ENCODE assay signal across 8 mouse cellular contexts in the genomic region with DNA sequence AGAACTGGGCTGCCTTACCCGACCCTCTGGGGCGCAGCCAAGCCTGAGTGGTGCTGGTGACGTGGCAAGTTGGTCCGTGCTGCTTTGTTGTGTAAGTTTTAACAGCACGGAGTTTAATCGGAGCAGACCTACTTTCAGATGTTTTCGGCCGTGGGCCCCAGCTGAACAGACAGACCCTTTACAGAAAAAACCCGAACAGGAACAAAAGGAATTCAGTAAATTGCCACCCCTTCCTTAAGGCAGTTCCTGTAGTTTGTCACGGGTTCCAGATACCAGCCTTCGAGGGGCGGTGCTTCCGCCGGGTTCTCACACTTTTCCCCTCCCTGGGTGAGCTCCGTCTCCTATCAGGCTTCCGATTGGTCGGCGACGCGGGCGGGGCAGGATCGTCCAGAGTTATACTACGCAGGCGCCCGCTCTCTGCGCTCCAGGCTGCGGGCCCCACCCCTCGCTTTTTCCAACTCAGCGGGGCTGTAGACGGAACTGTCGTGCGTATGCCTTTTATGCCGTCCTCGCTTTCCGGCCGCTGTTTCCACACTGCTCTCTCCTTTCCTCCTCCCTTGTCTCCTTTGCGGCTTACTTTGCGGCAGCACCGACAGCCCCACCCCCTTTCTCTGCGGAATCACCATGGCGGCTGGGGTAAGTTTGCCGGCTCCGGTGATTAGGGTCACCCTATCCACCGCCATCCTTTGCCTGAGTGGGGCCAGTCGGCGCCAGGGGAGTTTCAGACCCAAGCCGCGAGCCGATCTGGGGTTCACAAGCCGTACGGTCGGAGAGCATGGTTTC. TPM values are rescaled to one million over a fixed set of nuclear protein-coding genes. Genes with fewer than 3 reads are reported as not detected.
DNase-seq lines count a peak whose midpoint lies in the region; ATAC-seq and TF ChIP-seq lines count a peak whose summit lies in the region.

A gene (plus strand): TSS at position 452 of the 783 bp plus-strand sequence.

- peak; percentile 100 for ATAC-seq in forebrain, embryonic 11.5 days (replicated peaks; ENCODE audit: low FRiP score)
- ATAC-seq in heart, embryonic 16.5 days (replicated peaks; ENCODE audit: extremely low read depth, insufficient read depth, low FRiP score), result peak; percentile 99
- peak; percentile 99 for ATAC-seq in liver, embryonic 15.5 days (ENCODE audit: insufficient read depth)
- ATAC-seq in neural tube, embryonic 12.5 days (ENCODE audit: low FRiP score, low read depth), result peak; percentile 99

- H3K4me2 ChIP-seq in CH12.LX (ENCODE audit: insufficient read depth, low read depth, poor library complexity, severe bottlenecking), result peak within 1 kb of the TSS; percentile 91
- peak within 1 kb of the TSS; percentile 64 for H3K4me2 ChIP-seq in forebrain, embryonic 11.5 days (ENCODE audit: low read depth, low read length, severe bottlenecking)
- peak within 1 kb of the TSS; percentile 88 for H3K4me2 ChIP-seq in heart, embryonic 16.5 days (ENCODE audit: low read depth, low read length)
- peak within 1 kb of the TSS; percentile 95 for H3K4me2 ChIP-seq in liver, embryonic 15.5 days
- peak within 1 kb of the TSS; percentile 88 for H3K4me2 ChIP-seq in neural tube, embryonic 12.5 days (replicated peaks)

- H3K4me3 ChIP-seq in CH12.LX (replicated peaks in 1 of 3; ENCODE audit: low read depth in 2 of 3, low read length in 2 of 3, poor library complexity in 1 of 3), result peak within 1 kb of the TSS; percentile 78 to 99 (median 94)
- H3K4me3 ChIP-seq in forebrain, embryonic 11.5 days (ENCODE audit: low read depth, low read length), result peak within 1 kb of the TSS; percentile 84
- H3K4me3 ChIP-seq in heart, embryonic 16.5 days (ENCODE audit: low read length), result peak within 1 kb of the TSS; percentile 74
- H3K4me3 ChIP-seq in liver, embryonic 15.5 days (replicated peaks), result peak within 1 kb of the TSS; percentile 80
- peak within 1 kb of the TSS; percentile 68 for H3K4me3 ChIP-seq in neural tube, embryonic 12.5 days

- peak; percentile 99 for DNase-seq in CH12.LX (ENCODE audit: extremely low read depth)
- DNase-seq in c-Kit-positive CD71-positive TER-119-negative erythroid progenitor cells, embryonic 14.5 days (ENCODE audit: low read depth), result peak; percentile 98
- DNase-seq in forebrain, embryonic 11.5 days (ENCODE audit: low spot score), result peak; percentile 99
- DNase-seq in kidney, postnatal 36 days, result peak; percentile 99 to 100
- DNase-seq in telencephalon, adult 2 months (ENCODE audit: low read depth, low spot score), result peak; percentile 99

- peaks cover 67 to 82% of the 10 kb centered on the region in 2 experiments for H3K36me3 ChIP-seq in CH12.LX (replicated peaks in 1 of 2; ENCODE audit: control insufficient read depth in 1 of 2, insufficient read depth in 1 of 2, low read length in 1 of 2)
- peaks cover 32% of the 10 kb centered on the region; the same call in 1 of the 2 replicates for H3K36me3 ChIP-seq in forebrain, embryonic 11.5 days (ENCODE audit: control insufficient read depth, insufficient read depth, low read length)
- H3K36me3 ChIP-seq in heart, embryonic 16.5 days (ENCODE audit: control insufficient read depth, insufficient read depth), result peaks cover 57% of the 10 kb centered on the region
- peaks cover 74% of the 10 kb centered on the region for H3K36me3 ChIP-seq in liver, embryonic 15.5 days (replicated peaks)
- H3K36me3 ChIP-seq in neural tube, embryonic 12.5 days, result peaks cover 72% of the 10 kb centered on the region

- in situ Hi-C loops in CH12.LX (cut with MboI; ENCODE audit: low pct_ligation_motif_present, low pct_unique_long_range_greater_than_20kb, low sequenced_read_pairs), result no loop called here

- 2% methylated on average over 52 of the region's 52 CpGs for WGBS in forebrain, embryonic 11.5 days
- WGBS in heart, embryonic 16.5 days, result under 1% methylated on average over 52 of the region's 52 CpGs
- WGBS in liver, embryonic 15.5 days (ENCODE audit: insufficient replicate concordance), result under 1% methylated on average over 52 of the region's 52 CpGs
- WGBS in neural tube, embryonic 12.5 days, result 1% methylated on average over 52 of the region's 52 CpGs

- H3K27me3 ChIP-seq in CH12.LX (replicated peaks), result no peaks in the 10 kb centered on the region
- H3K27me3 ChIP-seq in forebrain, embryonic 11.5 days (ENCODE audit: control insufficient read depth, insufficient read depth, low read length), result no peaks in the 10 kb centered on the region
- H3K27me3 ChIP-seq in heart, embryonic 16.5 days (ENCODE audit: control insufficient read depth, insufficient read depth, low read length), result no peaks in the 10 kb centered on the region
- H3K27me3 ChIP-seq in liver, embryonic 15.5 days, result no peaks in the 10 kb centered on the region
- H3K27me3 ChIP-seq in neural tube, embryonic 12.5 days (replicated peaks), result no peaks in the 10 kb centered on the region

- H3K9me3 ChIP-seq in CH12.LX (replicated peaks; ENCODE audit: low read length), result no peaks in the 10 kb centered on the region
- no peaks in the 10 kb centered on the region for H3K9me3 ChIP-seq in forebrain, embryonic 11.5 days (ENCODE audit: control insufficient read depth, low read length)
- H3K9me3 ChIP-seq in heart, embryonic 16.5 days (replicated peaks; ENCODE audit: control insufficient read depth, low read length), result no peaks in the 10 kb centered on the region
- no peaks in the 10 kb centered on the region for H3K9me3 ChIP-seq in liver, embryonic 15.5 days (replicated peaks)
- H3K9me3 ChIP-seq in neural tube, embryonic 12.5 days, result no peaks in the 10 kb centered on the region

- peak within 1 kb of the TSS; percentile 98 for H3K9ac ChIP-seq in CH12.LX (ENCODE audit: insufficient read depth, low read depth)
- H3K9ac ChIP-seq in forebrain, embryonic 11.5 days (ENCODE audit: low read length), result peak within 1 kb of the TSS; percentile 96
- H3K9ac ChIP-seq in heart, embryonic 16.5 days (ENCODE audit: low read length), result peak within 1 kb of the TSS; percentile 85
- peak within 1 kb of the TSS; percentile 80 for H3K9ac ChIP-seq in liver, embryonic 15.5 days
- H3K9ac ChIP-seq in neural tube, embryonic 12.5 days, result peak within 1 kb of the TSS; percentile 85

- no peak for TF ChIP-seq EP300 in CH12.LX (IDR thresholded peaks at IDR 0.05; ENCODE audit: low read length)

- peaks cover 53% of the 10 kb centered on the region for H3K79me2 ChIP-seq in CH12.LX (replicated peaks; ENCODE audit: control insufficient read depth, extremely low read depth, insufficient read depth, poor library complexity, severe bottlenecking)

- no peak for TF ChIP-seq RAD21 in CH12.LX (IDR thresholded peaks at IDR 0.05; ENCODE audit: low read depth, low read length)

- peak; percentile 91 for TF ChIP-seq POLR2A in CH12.LX (IDR thresholded peaks at IDR 0.05; ENCODE audit: low read depth, low read length)

- H3K4me1 ChIP-seq in CH12.LX (ENCODE audit: control insufficient read depth in 1 of 2, insufficient read depth in 2 of 2), result peaks cover 10 to 47% of the 10 kb centered on the region in 2 experiments
- peaks cover 2% of the 10 kb centered on the region; the same call in 1 of the 2 replicates for H3K4me1 ChIP-seq in forebrain, embryonic 11.5 days (replicated peaks; ENCODE audit: control insufficient read depth, insufficient read depth, low read length)
- peaks cover 21% of the 10 kb centered on the region for H3K4me1 ChIP-seq in heart, embryonic 16.5 days (ENCODE audit: control insufficient read depth, insufficient read depth, low read length)
- H3K4me1 ChIP-seq in liver, embryonic 15.5 days (replicated peaks), result peaks cover 41% of the 10 kb centered on the region
- peaks cover 22% of the 10 kb centered on the region for H3K4me1 ChIP-seq in neural tube, embryonic 12.5 days

- dilution Hi-C loops in CH12.LX (cut with MboI; ENCODE audit: extremely low pct_ligation_motif_present, extremely low pct_unique_long_range_greater_than_20kb, low sequenced_read_pairs), result no loop called here

- peak within 1 kb of the TSS; percentile 62 for H3K27ac ChIP-seq in CH12.LX (ENCODE audit: insufficient read depth, low read depth)
- peak within 1 kb of the TSS; percentile 60 for H3K27ac ChIP-seq in forebrain, embryonic 11.5 days (ENCODE audit: low read depth, low read length)
- peak within 1 kb of the TSS; percentile 96 for H3K27ac ChIP-seq in heart, embryonic 16.5 days (ENCODE audit: low read length)
- peak within 1 kb of the TSS; percentile 88 for H3K27ac ChIP-seq in liver, embryonic 15.5 days (replicated peaks)
- H3K27ac ChIP-seq in neural tube, embryonic 12.5 days, result peak within 1 kb of the TSS; percentile 64

- no peak for TF ChIP-seq CTCF in CH12.LX (conservative IDR thresholded peaks at IDR 0.05 in 1 of 2, IDR thresholded peaks at IDR 0.05 in 1 of 2; ENCODE audit: low read depth in 2 of 2, low read length in 2 of 2)

TF ChIP-seq in CH12.LX, 34 proteins besides CTCF, POLR2A, EP300 and RAD21 (continues in another document):
- TF ChIP-seq NELFE (IDR thresholded peaks at IDR 0.05; ENCODE audit: low read depth, low read length) (peak; percentile 89), BHLHE40 (IDR thresholded peaks at IDR 0.05; ENCODE audit: low read depth, low read length) (peak; percentile 27), UBTF (IDR thresholded peaks at IDR 0.05; ENCODE audit: low read depth, low read length) (no peak), POLR2AphosphoS2 (IDR thresholded peaks at IDR 0.05; ENCODE audit: low read depth, low read length) (peak; percentile 75), ELF1 (IDR thresholded peaks at IDR 0.05; ENCODE audit: low read depth, low read length) (peak; percentile 81), ETS1 (conservative IDR thresholded peaks at IDR 0.05; ENCODE audit: low read depth, low read length) (no peak), CHD2 (IDR thresholded peaks at IDR 0.05; ENCODE audit: low read length) (no peak; the same call in 1 of the 2 replicates), MYC (IDR thresholded peaks at IDR 0.05; ENCODE audit: low read depth, low read length) (0 out of 2 replicates have a peak, but pooled peaks have one; percentile 86), MAZ (IDR thresholded peaks at IDR 0.05; ENCODE audit: low read depth, low read length) (peak; percentile 98), HCFC1 (IDR thresholded peaks at IDR 0.05; ENCODE audit: low read depth, low read length) (peak; percentile 75), GABPA (IDR thresholded peaks at IDR 0.05; ENCODE audit: insufficient replicate concordance, low read depth, low read length) (no peak), JUND (conservative IDR thresholded peaks at IDR 0.05; ENCODE audit: low read depth, low read length) (no peak), IRF4 (IDR thresholded peaks at IDR 0.05; ENCODE audit: low read depth, low read length) (0 out of 2 replicates have a peak, but pooled peaks have one; percentile 15), TBP (conservative IDR thresholded peaks at IDR 0.05; ENCODE audit: low read depth, low read length) (peak; percentile 78)

RNA-seq across cellular contexts. Expression of the gene that starts here (rescaled TPM):
- total RNA-seq in CH12.LX (2012; rRNA removed) (1,294 and 1,368 TPM in 2 replicates), CH12.LX (2014; rRNA removed) (1,172 and 1,266 TPM in 2 replicates)
- 1,511 and 1,695 TPM in 2 replicates for polyA plus RNA-seq in CH12.LX (2012; ENCODE audit: insufficient read length, low read depth)
- 467 and 472 TPM in 2 replicates for polyA plus RNA-seq in forebrain, embryonic 11.5 days (2014; fragmentation: Nextera tagmentation; extraction: Ambion mirVana)
- polyA plus RNA-seq in heart, embryonic 16.5 days (2015; fragmentation: Nextera tagmentation; extraction: Ambion mirVana), result 239 and 240 TPM in 2 replicates
- 177 and 180 TPM in 2 replicates for polyA plus RNA-seq in liver, embryonic 15.5 days (2015; fragmentation: Nextera tagmentation; extraction: Ambion mirVana)
- polyA plus RNA-seq in neural tube, embryonic 12.5 days (2016; fragmentation: Nextera tagmentation; extraction: Ambion mirVana), result 360 and 361 TPM in 2 replicates

Comparison
In these comparisons a context has a peak if more than half of its experiments do, and no peak if none do; other contexts are left out.
1. Peak in every context shown above with its lines: DNase-seq, ATAC-seq, H3K4me3 ChIP-seq and H3K27ac ChIP-seq.